Mouse (Mus musculus): ENCODE data around the gene Gm10188. TPM values are rescaled to one million over a fixed set of nuclear protein-coding genes. Genes with fewer than 3 reads are reported as not detected.

The Gm10188 gene
- total RNA-seq, 2 experiments from 2014 or later, result not detected

GRCm38 (mm10) chr1:132195681-132196080, 33.9 kb downstream of the Gm10188 start:
- DNase-seq (ENCODE audit: low spot score in 2 of 2), result no peak

GRCm38 (mm10) chr1:132195100-132195499, 34.5 kb downstream of the Gm10188 start:
- no peak for DNase-seq (ENCODE audit: low spot score in 2 of 2)

- DNase-seq (ENCODE audit: low spot score in 2 of 2), result no peak
Observed at GRCm38 (mm10) chr1:132194624-132195023, 34.9 kb downstream of the Gm10188 start.

GRCm38 (mm10) chr1:132193806-132194205, 35.8 kb downstream of the Gm10188 start:
- DNase-seq (ENCODE audit: low spot score in 2 of 2), result no peak

- peak in 1 of 2 experiments; percentile 15 for DNase-seq (ENCODE audit: low spot score in 2 of 2)
Observed at GRCm38 (mm10) chr1:132191786-132192680, 37.5 kb downstream of the Gm10188 start.

- no peak for DNase-seq (ENCODE audit: low spot score in 2 of 2)
Observed at GRCm38 (mm10) chr1:132191093-132191785, 38.3 kb downstream of the Gm10188 start, which contains the start of the genes Lemd1 and AC124108.1. Gene Lemd1, plus strand, starts transcription at chr1:132191431. Gene AC124108.1, plus strand, starts transcription at chr1:132191457.

- no peak for DNase-seq (ENCODE audit: low spot score in 2 of 2)
Observed at GRCm38 (mm10) chr1:132190621-132191092, 38.9 kb downstream of the Gm10188 start.

GRCm38 (mm10) chr1:132190040-132190513, 39.5 kb downstream of the Gm10188 start:
- DNase-seq (ENCODE audit: low spot score in 2 of 2), result peak in 1 of 2 experiments; percentile 65

GRCm38 (mm10) chr1:132189231-132189630, 40.3 kb downstream of the Gm10188 start:
- DNase-seq (ENCODE audit: low spot score in 2 of 2), result no peak

GRCm38 (mm10) chr1:132188442-132189066, 41.0 kb downstream of the Gm10188 start:
- DNase-seq (ENCODE audit: low spot score in 2 of 2), result no peak

- no peak for DNase-seq (ENCODE audit: low spot score in 2 of 2)
Observed at GRCm38 (mm10) chr1:132186303-132186702, 43.3 kb downstream of the Gm10188 start.

Small RNA genes within 50 kb of the gene (microRNA-seq; reads per million reads assigned to microRNA genes)
- 82.1 to 174 reads per million in 2 experiments for gene Mir135b

Other genes with a start within 250 kb of the Gm10188 start
- gene Elk4, start 222.2 kb downstream of the Gm10188 start, total RNA-seq (2021), result 10 to 100 TPM; 59.1 to 60.4 TPM
- gene Mfsd4a, start 161.7 kb downstream of the Gm10188 start, total RNA-seq (2021), result 10 to 100 TPM; 42.8 to 50.7 TPM
- gene Cdk18, start 90.1 kb downstream of the Gm10188 start, total RNA-seq (2021), result 10 to 100 TPM; 21.2 to 21.9 TPM
- 1 to 10 TPM; 1.4 to 1.8 TPM for gene Lemd1, start 38.3 kb downstream of the Gm10188 start, total RNA-seq (2021)
- gene AC124108.1, start 38.3 kb downstream of the Gm10188 start, total RNA-seq (2021), result under 1 TPM; 0.91 to 0.97 TPM
- 1 to 10 TPM; 5.7 to 6.8 TPM for gene Klhdc8a, start 68.9 kb upstream of the Gm10188 start, total RNA-seq (2021)
- gene Nuak2, start 86.4 kb upstream of the Gm10188 start, total RNA-seq (2021), result 1 to 10 TPM; 1.7 to 2.8 TPM
- 100 to 1,000 TPM; 191 to 192 TPM for gene Tmcc2, start 161.5 kb upstream of the Gm10188 start, total RNA-seq (2021)
- gene Dstyk, start 187.8 kb upstream of the Gm10188 start, total RNA-seq (2021), result 10 to 100 TPM; 35.5 to 38.0 TPM
- 10 to 100 TPM; 39.2 to 45.2 TPM for gene Rbbp5, start 247.6 kb upstream of the Gm10188 start, total RNA-seq (2021)

Measured in layer of hippocampus, postnatal 14 days (tissue).